Mouse (Mus musculus): ENCODE data around the gene Gpr180. TPM values are rescaled to one million over a fixed set of nuclear protein-coding genes. Genes with fewer than 3 reads are reported as not detected.

Gene Gpr180
- total RNA-seq, 4 experiments from 2014 or later = 38.8 to 41.3 (median 40.8) TPM

DNA sequence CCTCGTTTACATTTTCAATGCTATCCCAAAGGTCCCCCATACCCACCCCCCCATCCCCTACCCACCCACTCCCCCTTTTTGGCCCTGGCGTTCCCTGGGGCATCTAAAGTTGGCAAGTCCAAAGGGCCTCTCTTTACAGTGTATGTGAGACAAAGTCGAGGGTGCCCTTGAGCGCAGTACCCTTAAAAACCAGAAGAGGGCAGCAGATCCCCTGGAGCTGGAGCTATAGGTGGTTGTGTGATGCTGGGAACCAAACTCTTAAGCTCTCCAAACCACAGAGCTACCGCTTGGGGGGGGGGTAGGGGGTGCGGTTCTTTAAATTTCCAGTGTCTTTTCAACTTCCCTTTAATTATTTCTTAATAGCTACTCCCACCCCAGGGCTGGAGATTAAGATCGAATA is 66.1 kb downstream of the Gpr180 start:
- DNase-seq (ENCODE audit: low spot score in 2 of 2) = no peak

DNA sequence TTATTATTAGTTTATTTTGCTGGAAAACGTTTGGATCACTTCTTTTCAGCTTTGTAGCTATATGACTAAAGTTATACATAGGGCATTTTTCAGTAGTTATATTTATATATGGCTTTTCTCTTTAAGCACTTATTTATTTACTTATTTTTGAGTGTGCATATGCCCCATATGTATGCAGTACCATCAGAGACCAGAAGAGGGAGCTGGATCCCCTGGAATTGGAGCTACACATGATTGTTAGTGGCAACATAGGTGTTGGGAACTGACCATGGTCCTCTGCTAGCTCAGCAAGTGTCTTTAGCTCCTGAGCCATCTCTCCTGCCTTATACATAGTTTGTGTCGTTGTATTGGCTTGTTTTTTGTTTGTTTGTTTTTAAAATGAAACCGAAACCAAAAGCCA is 70.4 kb downstream of the Gpr180 start:
- no peak for DNase-seq (ENCODE audit: low spot score in 2 of 2)

DNA sequence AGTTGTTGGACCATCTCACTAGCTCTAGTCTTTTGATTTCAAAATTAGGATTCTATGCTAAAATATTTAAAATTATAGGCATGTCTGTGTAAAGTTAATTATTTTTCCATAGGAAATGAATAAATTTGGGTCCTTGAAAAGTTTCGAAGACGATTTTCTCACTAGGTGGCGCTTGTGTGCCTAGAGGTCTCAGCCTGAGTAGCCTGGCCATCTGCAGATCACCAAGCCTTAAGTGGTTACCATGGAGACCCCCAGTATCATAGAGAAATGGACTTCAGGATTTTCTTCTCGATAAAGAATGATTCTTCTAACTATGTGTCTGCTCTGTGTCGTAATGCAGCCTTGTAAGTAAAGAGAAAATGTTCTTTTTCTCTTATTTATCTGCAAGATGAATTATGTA is 72.7 kb downstream of the Gpr180 start:
- DNase-seq (ENCODE audit: low spot score in 2 of 2) = no peak

DNA sequence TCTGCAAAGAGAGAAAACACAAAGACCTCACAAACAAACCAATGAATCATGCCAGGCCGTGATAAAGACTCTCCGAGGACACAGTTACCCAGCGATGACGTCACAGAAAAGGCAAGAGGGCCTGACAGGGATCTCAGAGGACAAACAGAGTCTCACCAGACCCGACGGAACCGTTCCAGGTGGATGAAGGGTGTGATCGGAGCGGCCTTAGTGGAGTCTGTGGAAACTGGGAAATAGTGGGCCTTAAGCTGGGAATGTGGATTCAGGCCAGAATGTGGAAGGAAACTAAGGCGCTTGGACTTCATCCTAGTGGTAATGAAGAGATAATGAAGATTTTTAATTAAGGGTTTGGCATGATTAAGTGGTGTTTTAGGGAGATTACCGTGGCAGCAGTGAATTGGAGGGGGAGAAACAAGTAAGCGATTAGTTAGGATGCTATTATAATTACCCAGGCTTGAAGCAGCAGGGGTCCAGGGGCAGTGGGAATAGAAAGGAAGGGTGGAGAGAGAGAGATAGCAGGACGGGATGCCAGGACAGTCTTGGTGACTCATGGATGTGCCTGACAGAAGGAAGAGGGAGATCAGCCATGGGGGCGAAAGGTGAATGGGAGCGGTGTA is 75.3 kb downstream of the Gpr180 start:
- no peak for DNase-seq (ENCODE audit: low spot score in 2 of 2)

Other genes with a start within 250 kb of the Gpr180 start
- gene Dct, start 84.9 kb upstream of the Gpr180 start, total RNA-seq (2022) = under 1 TPM; 0.22 to 0.75 (median 0.45) TPM
- gene Tgds, start 4.4 kb upstream of the Gpr180 start, total RNA-seq (2022) = 1 to 10 TPM; 4.4 to 6.5 (median 5.6) TPM
- gene Sox21, start 99.9 kb downstream of the Gpr180 start, total RNA-seq (2022) = not detected
- gene Gm9376, start 129.8 kb downstream of the Gpr180 start, total RNA-seq (2022) = not detected

All from gastrocnemius, adult 8-10 months (tissue).